Mouse (Mus musculus) neural tube, embryonic 12.5 days (tissue): ENCODE measurements around the gene Cdh23. TPM values are rescaled to one million over a fixed set of nuclear protein-coding genes. Genes with fewer than 3 reads are reported as not detected.

Experiments used
- ATAC-seq: fragments of 200-750 bp; cut with Nextera tagmentation; 2 replicates; pipeline ENCODE4 v1.8.0; 2017; ENCODE audit warnings: low read depth, mild to moderate bottlenecking, moderate TSS enrichment, moderate library complexity; ENCODE audit not compliant: low FRiP score
- H3K27ac ChIP-seq: fragments of 300-500 bp; sonication (generic); 2 replicates; pipeline ENCODE4 v1.5.1; 2016
- H3K27me3 ChIP-seq: fragments of 300-500 bp; sonication (generic); replicated peaks from 2 replicates; pipeline ENCODE4 v1.6.1; 2016; ENCODE audit warnings: mild to moderate bottlenecking
- H3K36me3 ChIP-seq: fragments of 300-500 bp; sonication (generic); 2 replicates; pipeline ENCODE4 v1.6.1; 2016; ENCODE audit warnings: mild to moderate bottlenecking
- H3K4me1 ChIP-seq: fragments of 300-500 bp; sonication (generic); 2 replicates; pipeline ENCODE4 v1.6.1; 2016
- H3K4me2 ChIP-seq: fragments of 300-500 bp; sonication (generic); replicated peaks from 2 replicates; pipeline ENCODE4 v1.6.1; 2016; ENCODE audit warnings: mild to moderate bottlenecking
- H3K4me3 ChIP-seq: fragments of 300-500 bp; sonication (generic); 2 replicates; pipeline ENCODE4 v1.5.1; 2016
- H3K9ac ChIP-seq: fragments of 300-500 bp; sonication (generic); 2 replicates; pipeline ENCODE4 v1.6.1; 2016; ENCODE audit warnings: mild to moderate bottlenecking
- H3K9me3 ChIP-seq: fragments of 300-500 bp; sonication (generic); 2 replicates; pipeline ENCODE4 v1.6.1; 2016; ENCODE audit warnings: mild to moderate bottlenecking
- WGBS: fragments of 180-500 bp; shearing (Covaris S2); methylation state at CpG from one replicate; pipeline ENCODE4 v1.1.7; 2016; 5-methylcytosine and 5-hydroxymethylcytosine counted together
- polyA plus RNA-seq: library from polyadenylated mRNA; unstranded; fragments of >200 nt; fragmentation: Nextera tagmentation; extraction: Ambion mirVana; gene quantifications from 2 replicates; pipeline ENCODE4 v1.2.1, GENCODE M21; 2016

Cdh23 gene
- polyA plus RNA-seq, 1 experiment from 2014 or later, result 1.0 TPM

DNA sequence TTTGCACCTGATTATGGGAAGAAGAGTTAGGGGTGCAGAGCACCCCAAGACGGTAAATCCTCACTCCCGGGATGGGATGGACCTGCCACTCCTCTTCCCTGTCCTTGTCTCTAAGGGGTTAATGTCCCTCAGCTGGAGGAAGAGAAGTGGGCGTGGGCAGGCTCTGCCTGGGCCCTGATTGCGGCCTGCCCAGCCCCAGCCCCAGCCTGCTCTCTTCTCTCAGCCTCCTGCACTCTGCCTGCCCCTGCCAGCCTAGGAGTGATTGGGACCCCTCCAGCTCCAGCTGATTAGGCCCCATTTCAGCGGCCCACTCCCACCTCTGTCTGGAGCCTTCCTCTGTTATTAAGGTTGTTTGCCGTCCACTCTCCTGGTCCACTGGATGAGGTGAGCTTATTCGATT, 133.3 kb downstream of the Cdh23 start:
- Histone ChIP-seq H3K4me1 (peaks cover 19% of the 10 kb centered on the region), H3K9ac (no peak overlapping the region; the same call in 1 of the 2 replicates), H3K4me2 (no peak overlapping the region), H3K27ac (no peak overlapping the region), H3K4me3 (no peak overlapping the region), H3K36me3 (no peaks in the 10 kb centered on the region), H3K27me3 (peaks cover 52% of the 10 kb centered on the region), H3K9me3 (no peaks in the 10 kb centered on the region)
- 13% methylated on average over 7 of the region's 7 CpGs for WGBS
- ATAC-seq, result no peak

DNA sequence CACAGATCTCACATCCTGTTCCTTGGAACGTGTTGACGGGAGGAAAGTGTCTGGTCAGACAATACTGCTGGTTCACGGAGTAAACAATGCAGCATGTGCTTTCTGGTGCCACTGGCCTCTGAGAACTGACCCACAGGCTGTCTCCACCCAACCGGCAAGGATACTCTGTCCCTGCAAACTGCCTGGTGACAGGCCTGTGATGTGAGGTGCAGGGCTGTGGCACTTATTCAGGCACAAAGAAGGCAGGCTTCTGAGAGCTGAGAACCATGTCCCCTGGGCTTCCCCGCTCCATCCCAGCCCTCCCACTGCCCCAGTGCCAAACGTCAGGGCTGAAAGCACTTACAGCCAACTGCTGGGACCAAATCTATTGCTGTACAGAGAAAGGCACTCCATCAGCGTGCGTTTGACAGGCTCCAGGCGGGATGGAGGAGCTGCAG, 137.8 kb downstream of the Cdh23 start:
- H3K4me3 ChIP-seq, result no peak overlapping the region; the same call in 1 of the 2 replicates
- no peak overlapping the region for H3K27ac ChIP-seq
- ATAC-seq, result no peak; the same call in 1 of the 2 replicates
- no peaks in the 10 kb centered on the region for H3K9me3 ChIP-seq
- WGBS, result 12% methylated on average over 9 of the region's 9 CpGs
- no peaks in the 10 kb centered on the region for H3K36me3 ChIP-seq
- H3K4me2 ChIP-seq, result no peak overlapping the region
- no peak overlapping the region for H3K9ac ChIP-seq
- peaks cover 18% of the 10 kb centered on the region for H3K4me1 ChIP-seq
- H3K27me3 ChIP-seq, result peaks cover 23% of the 10 kb centered on the region; the same call in 1 of the 2 replicates

DNA sequence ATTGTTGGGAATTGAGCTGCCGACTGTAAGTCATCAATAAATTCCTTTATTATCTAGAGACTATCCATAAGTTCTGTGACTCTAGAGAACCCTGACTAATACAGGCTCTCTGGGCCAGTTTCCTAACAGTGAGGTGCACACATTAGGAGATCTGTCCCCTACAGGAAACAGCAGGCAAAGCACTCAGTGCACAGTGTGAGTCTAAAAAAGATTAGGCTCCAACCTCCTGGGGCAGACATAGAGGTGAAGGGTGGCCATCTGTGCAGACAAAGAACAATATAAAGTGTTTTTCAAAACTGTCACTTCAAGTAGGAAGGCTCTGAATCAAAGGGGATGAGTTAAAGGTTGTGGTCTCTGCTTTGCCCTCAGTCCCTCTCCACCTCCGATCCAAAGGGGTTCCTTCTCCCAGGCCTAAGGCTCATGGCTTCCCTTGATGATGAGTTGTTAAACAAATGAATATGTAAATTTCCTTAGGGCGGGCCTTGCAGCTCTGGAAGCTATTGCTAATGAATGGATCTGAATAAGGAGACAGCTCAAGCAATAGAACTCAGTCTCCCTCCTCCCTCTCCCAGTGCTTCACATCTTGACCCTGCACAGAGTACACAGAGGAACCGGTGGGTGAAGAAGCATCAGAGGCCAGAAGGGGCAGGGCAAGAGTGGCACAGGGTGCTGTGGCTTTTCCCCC, 143.2 kb downstream of the Cdh23 start:
- Histone ChIP-seq H3K27me3 (peaks cover 5% of the 10 kb centered on the region; the same call in 1 of the 2 replicates), H3K4me2 (no peak overlapping the region), H3K4me3 (no peak overlapping the region), H3K9me3 (no peaks in the 10 kb centered on the region), H3K4me1 (peaks cover 6% of the 10 kb centered on the region; the same call in 1 of the 2 replicates), H3K9ac (no peak overlapping the region), H3K36me3 (no peaks in the 10 kb centered on the region), H3K27ac (no peak overlapping the region)
- ATAC-seq, result no peak
- WGBS, result 52% methylated on average over 4 of the region's 4 CpGs

DNA sequence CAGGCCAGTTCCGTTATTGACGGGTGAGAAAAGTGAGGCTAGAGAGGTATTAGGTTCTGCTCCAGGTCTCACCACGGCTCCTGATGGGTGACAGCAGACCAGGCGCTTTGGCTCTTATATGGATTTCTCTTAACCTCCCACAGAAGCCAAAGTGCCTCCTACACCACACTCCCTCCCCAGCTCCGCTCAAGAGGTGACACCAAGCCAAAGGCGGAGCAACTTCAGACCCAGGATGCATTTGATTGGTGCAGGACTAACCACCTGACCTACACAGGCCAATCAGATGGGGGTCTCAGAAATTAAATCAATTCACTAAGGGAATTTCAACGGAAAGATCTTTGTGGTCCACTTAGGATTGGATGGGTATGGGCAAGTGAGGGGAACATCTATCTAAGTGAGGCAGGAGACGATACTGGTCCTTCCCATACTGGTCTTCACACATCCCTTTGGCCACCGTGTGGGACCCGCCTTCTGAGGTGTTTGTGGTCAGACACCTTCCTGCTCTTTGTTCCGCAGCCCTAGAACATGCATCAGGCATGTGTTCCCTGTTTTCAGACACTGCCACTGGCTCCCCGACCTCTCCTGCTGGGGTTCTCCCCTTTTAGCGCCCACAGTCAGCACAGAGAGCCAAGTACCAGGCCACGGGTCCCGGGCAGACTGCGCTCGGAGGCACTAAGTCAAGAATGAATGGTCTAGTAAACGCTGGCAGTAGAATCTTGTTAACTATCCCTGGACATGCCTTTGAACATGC, 157.0 kb downstream of the Cdh23 start:
- no peak for ATAC-seq
- 81% methylated on average over 18 of the region's 18 CpGs for WGBS

DNA sequence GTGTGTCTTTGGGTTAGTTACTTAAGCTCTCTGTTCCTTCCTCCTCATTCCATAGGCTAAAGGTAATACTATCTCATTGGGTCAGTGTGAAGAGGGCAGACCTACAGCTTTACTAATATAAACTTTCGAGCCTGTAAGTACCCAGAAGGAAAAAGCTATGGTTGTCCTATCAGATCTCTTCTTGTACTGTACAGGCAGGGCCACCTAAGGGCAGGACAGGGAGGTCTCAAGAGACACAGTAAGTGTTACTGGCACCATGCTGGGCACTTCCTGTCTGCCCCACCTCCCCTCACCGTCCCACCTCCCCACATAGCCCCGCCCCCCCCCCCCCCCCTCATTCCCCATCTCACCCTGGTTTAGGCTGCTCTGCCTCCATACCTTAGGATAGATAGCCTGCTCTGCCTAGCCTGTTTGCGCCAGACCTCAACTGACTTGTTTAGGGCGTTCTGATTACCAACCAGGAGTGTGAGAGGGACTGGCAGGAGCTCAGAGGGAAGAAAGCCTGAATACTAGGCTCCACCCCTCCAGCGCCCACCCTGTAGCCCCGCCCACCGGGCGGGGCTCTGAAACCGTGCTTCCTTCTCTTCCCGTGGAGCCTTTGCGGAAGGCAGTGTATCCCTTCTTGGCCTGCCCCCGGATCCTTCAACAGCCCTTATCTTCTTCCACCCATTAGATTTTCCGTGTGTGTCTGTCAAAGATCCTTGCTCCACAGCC, 160.0 kb downstream of the Cdh23 start:
- Histone ChIP-seq H3K9me3 (no peaks in the 10 kb centered on the region), H3K36me3 (no peaks in the 10 kb centered on the region), H3K27ac (no peak overlapping the region), H3K4me3 (no peak overlapping the region), H3K27me3 (peaks cover 14% of the 10 kb centered on the region; the same call in 1 of the 2 replicates), H3K4me2 (0 out of 2 replicates have a peak overlapping the region, but pooled peaks have one; percentile 10), H3K4me1 (no peaks in the 10 kb centered on the region), H3K9ac (no peak overlapping the region)
- 14% methylated on average over 13 of the region's 14 CpGs for WGBS
- ATAC-seq, result no peak; the same call in 1 of the 2 replicates

More for the DNA sequence above, 157.0 kb downstream of the Cdh23 start:
- Histone ChIP-seq H3K4me1 (no peaks in the 10 kb centered on the region), H3K9me3 (0 out of 2 replicates have a peak, but pooled peaks cover 3% of the 10 kb centered on the region), H3K27ac (no peak overlapping the region), H3K27me3 (no peaks in the 10 kb centered on the region), H3K4me3 (no peak overlapping the region), H3K36me3 (no peaks in the 10 kb centered on the region), H3K4me2 (no peak overlapping the region), H3K9ac (no peak overlapping the region)

DNA sequence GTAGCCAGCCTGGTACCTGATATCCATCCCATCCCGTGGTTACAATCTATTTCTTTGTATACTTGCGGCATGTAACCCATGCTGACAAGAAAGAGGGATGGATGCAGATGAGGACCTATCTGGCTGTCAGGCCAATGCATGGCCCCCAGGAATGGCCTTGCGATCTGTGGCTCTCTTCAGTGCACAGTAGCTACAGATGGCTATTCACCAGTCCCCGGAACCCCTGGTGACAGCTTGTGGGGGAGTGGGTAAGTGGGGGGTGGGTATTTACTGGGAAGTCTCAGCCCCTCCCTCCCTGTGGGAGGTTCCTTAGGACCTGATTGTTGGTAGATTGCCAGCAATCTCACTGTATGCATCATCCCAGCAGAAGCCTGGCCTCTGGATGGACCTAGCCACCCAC, 163.8 kb downstream of the Cdh23 start:
- Histone ChIP-seq H3K9ac (no peak overlapping the region), H3K9me3 (no peaks in the 10 kb centered on the region), H3K27me3 (peaks cover 14% of the 10 kb centered on the region), H3K4me2 (no peak overlapping the region), H3K36me3 (no peaks in the 10 kb centered on the region), H3K4me1 (no peaks in the 10 kb centered on the region), H3K27ac (no peak overlapping the region), H3K4me3 (no peak overlapping the region)
- ATAC-seq, result no peak
- WGBS, result 63% methylated on average over 4 of the region's 4 CpGs

DNA sequence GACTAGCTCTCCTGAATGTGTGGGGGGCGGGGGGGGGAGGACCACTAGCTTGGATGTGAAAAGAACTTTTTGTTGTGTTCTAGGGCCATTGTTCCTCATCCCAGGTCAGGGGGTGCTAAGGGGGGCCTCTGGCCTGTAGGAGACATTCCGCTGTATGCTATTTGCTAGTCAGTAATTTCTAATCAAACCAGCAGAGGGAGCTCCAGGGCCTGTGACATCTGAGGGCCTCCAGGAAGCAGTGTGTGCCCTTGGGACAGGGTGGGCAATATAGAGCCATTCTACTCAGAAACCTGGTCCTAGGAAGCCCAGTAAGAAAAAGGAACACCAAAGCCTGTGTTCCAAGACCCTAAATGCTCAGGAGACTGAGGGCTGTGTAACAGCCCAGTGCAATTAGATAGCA, 164.9 kb downstream of the Cdh23 start:
- 26% methylated on average over 2 of the region's 2 CpGs for WGBS
- H3K4me3 ChIP-seq, result no peak overlapping the region
- peaks cover 14% of the 10 kb centered on the region for H3K27me3 ChIP-seq
- no peaks in the 10 kb centered on the region for H3K36me3 ChIP-seq
- no peak overlapping the region for H3K27ac ChIP-seq
- H3K9me3 ChIP-seq, result no peaks in the 10 kb centered on the region
- no peak overlapping the region for H3K4me2 ChIP-seq
- no peak overlapping the region for H3K9ac ChIP-seq
- no peaks in the 10 kb centered on the region for H3K4me1 ChIP-seq
- ATAC-seq, result peak; percentile 52; the same call in 1 of the 2 replicates

DNA sequence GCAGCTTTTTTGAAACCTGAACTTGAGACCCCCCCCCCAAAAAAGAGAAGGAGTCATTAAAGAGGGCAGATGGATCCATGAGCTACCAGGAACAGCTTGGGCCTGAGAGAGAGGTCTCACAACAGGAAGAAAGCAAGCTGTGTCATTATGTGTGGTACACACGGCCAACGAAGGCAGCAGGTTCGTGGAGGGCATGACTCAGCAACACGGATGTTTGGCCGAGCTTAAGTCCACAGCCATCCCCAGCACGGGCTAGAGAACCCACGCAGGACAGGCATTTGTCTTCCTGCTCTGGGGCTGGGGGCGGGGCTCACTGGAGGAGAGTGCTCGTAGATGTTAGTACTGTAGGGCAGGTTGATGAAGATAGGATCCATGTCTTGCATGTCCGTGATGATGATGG, 165.7 kb downstream of the Cdh23 start:
- WGBS, result 76% methylated on average over 10 of the region's 10 CpGs
- Histone ChIP-seq H3K27me3 (peaks cover 14% of the 10 kb centered on the region), H3K27ac (no peak overlapping the region), H3K9me3 (no peaks in the 10 kb centered on the region), H3K9ac (no peak overlapping the region), H3K4me3 (no peak overlapping the region), H3K36me3 (no peaks in the 10 kb centered on the region), H3K4me2 (no peak overlapping the region), H3K4me1 (no peaks in the 10 kb centered on the region)
- ATAC-seq, result no peak

DNA sequence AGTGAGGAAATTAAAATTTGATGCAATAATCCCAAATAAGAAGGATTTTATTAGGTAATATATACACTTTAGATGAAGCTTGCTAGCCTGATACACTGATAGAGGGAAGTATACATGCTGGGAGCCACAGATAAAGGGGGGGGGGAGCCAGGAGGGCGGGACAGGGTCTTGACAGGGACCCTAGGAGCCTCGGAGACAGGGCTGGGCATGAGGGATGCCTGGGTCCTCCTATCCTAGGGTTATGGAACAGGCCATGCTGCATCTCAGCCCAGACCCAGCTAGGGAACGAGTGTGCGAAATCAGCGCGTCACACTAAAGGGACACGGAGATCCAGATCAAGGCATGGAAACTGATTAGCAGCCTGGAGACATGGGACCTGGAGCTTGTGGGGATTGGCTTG, 168.3 kb downstream of the Cdh23 start:
- no peak overlapping the region for H3K9ac ChIP-seq

DNA sequence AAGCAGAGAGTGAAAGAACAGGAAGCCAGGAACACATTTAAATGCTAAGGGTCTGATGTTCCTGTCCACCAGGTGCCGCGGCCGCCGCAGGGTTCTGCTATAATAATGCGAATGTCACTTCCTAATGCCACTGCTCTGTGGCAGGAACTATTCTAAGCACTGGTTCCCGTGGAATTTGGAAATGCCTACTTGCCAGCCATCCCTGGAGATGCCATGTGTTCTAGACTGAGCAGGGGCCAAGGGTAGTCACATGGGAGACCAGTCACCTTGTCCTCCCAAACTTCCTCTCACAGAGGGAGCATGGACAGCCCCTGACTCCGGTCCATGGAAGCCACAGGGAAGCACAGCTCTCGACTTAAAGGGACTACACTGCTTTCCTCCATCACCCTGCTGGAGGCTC, 171.2 kb downstream of the Cdh23 start:
- no peaks in the 10 kb centered on the region for H3K9me3 ChIP-seq
- no peaks in the 10 kb centered on the region; the same call in 1 of the 2 replicates for H3K27me3 ChIP-seq
- no peak overlapping the region for H3K9ac ChIP-seq
- H3K36me3 ChIP-seq, result no peaks in the 10 kb centered on the region
- 87% methylated on average over 8 of the region's 8 CpGs for WGBS
- H3K4me1 ChIP-seq, result no peaks in the 10 kb centered on the region
- no peak overlapping the region for H3K4me3 ChIP-seq
- no peak overlapping the region for H3K4me2 ChIP-seq
- no peak overlapping the region for H3K27ac ChIP-seq
- no peak for ATAC-seq

More for the DNA sequence above, 168.3 kb downstream of the Cdh23 start:
- Histone ChIP-seq H3K27me3 (peaks cover under 1% of the 10 kb centered on the region), H3K4me1 (no peaks in the 10 kb centered on the region), H3K27ac (no peak overlapping the region), H3K9me3 (no peaks in the 10 kb centered on the region), H3K4me3 (no peak overlapping the region), H3K36me3 (no peaks in the 10 kb centered on the region), H3K4me2 (no peak overlapping the region)
- WGBS, result 78% methylated on average over 7 of the region's 7 CpGs
- ATAC-seq, result no peak

DNA sequence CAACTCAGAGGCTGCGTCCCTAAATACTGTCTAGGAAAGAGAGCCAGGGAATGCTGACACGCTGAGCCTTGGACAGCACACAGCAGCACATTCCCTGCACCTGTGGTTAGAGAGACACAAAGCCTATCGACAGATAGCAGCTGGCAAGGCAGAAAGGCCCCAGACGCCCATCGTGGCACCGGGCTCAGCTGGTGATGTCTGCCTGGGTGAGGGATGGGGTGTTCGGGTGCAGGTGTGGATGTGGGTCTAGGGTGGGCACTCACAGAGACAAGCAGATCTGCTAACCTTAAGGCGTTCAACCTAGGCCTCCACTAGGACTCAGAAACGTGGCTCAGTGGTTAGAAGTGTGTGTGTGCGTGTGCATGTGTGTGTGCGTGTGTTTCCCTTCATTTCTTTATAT, 180.0 kb downstream of the Cdh23 start:
- 82% methylated on average over 11 of the region's 11 CpGs for WGBS
- H3K9ac ChIP-seq, result no peak overlapping the region
- no peaks in the 10 kb centered on the region for H3K9me3 ChIP-seq
- H3K4me3 ChIP-seq, result no peak overlapping the region
- H3K27me3 ChIP-seq, result no peaks in the 10 kb centered on the region
- no peak for ATAC-seq
- H3K4me1 ChIP-seq, result no peaks in the 10 kb centered on the region
- H3K36me3 ChIP-seq, result no peaks in the 10 kb centered on the region
- no peak overlapping the region for H3K27ac ChIP-seq
- H3K4me2 ChIP-seq, result no peak overlapping the region

DNA sequence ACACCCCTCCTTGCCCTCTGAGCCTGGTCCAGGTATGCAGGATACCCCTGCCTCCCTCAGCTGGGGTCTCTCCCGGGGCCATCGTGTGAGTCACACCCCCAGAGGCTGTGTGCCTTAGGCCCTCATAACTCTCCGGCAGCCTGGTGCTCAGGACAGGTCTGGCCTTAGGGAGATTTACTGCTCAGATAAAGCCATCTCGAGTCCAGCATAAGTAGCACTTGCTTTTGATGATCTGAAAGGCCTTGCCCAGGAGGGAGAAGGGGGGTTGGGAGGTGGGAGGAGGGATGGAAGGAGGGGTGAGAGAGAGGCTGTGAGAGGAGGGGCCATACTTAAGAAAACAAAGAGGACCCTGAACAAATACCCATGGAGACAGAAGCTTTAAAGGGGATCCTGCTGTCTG, 197.8 kb downstream of the Cdh23 start:
- ATAC-seq, result no peak
- Histone ChIP-seq H3K36me3 (no peaks in the 10 kb centered on the region), H3K4me2 (no peak overlapping the region), H3K27ac (no peak overlapping the region), H3K4me3 (no peak overlapping the region), H3K27me3 (no peaks in the 10 kb centered on the region), H3K9ac (no peak overlapping the region), H3K9me3 (no peaks in the 10 kb centered on the region), H3K4me1 (peaks cover 13% of the 10 kb centered on the region; the same call in 1 of the 2 replicates)
- WGBS, result 12% methylated on average over 4 of the region's 4 CpGs
